Mouse (Mus musculus): ENCODE results near the gene Slc25a10.

- no peak for TF ChIP-seq CTCF (IDR thresholded peaks at IDR 0.05; ENCODE audit: insufficient read depth, low read length)
- 0 out of 2 replicates have a peak, but pooled peaks have one; percentile 8 for TF ChIP-seq POLR2A (IDR thresholded peaks at IDR 0.05; ENCODE audit: borderline replicate concordance, extremely low read depth, low read depth, low read length)
Measured at GRCm38 (mm10) chr11:120501701-120502100, 10.1 kb downstream of the Slc25a10 start.

Measured in lung, adult 2 months (tissue).